Mouse (Mus musculus): ENCODE measurements around the gene Hdac4. TPM values are rescaled to one million over a fixed set of nuclear protein-coding genes. Genes with fewer than 3 reads are reported as not detected.

Hdac4 gene
- polyA plus RNA-seq, 1 experiment: 6.8 TPM

GRCm38 (mm10) chr1:92043989-92044388, 151.5 kb downstream of the Hdac4 start:
- H3K4me1 ChIP-seq (ENCODE audit: control insufficient read depth, insufficient read depth, low read length): peaks cover 37% of the 10 kb centered on the region
- no peak overlapping the region for H3K27ac ChIP-seq (ENCODE audit: insufficient read depth, low read depth, low read length)
- H3K4me3 ChIP-seq (ENCODE audit: insufficient read depth, low read length): no peak overlapping the region
- TF ChIP-seq POLR2A (IDR thresholded peaks at IDR 0.05; ENCODE audit: borderline replicate concordance, low read depth, low read length): no peak
- no peak for TF ChIP-seq CTCF (IDR thresholded peaks at IDR 0.05; ENCODE audit: low read depth, low read length)

GRCm38 (mm10) chr1:92042126-92042525, 153.4 kb downstream of the Hdac4 start:
- TF ChIP-seq CTCF (IDR thresholded peaks at IDR 0.05; ENCODE audit: low read depth, low read length) (no peak), POLR2A (IDR thresholded peaks at IDR 0.05; ENCODE audit: borderline replicate concordance, low read depth, low read length) (no peak)
- H3K4me1 ChIP-seq (ENCODE audit: control insufficient read depth, insufficient read depth, low read length): peaks cover 27% of the 10 kb centered on the region
- H3K4me3 ChIP-seq (ENCODE audit: insufficient read depth, low read length): no peak overlapping the region
- H3K27ac ChIP-seq (ENCODE audit: insufficient read depth, low read depth, low read length): no peak overlapping the region

GRCm38 (mm10) chr1:92041290-92041689, 154.2 kb downstream of the Hdac4 start:
- no peak overlapping the region for H3K27ac ChIP-seq (ENCODE audit: insufficient read depth, low read depth, low read length)
- TF ChIP-seq CTCF (IDR thresholded peaks at IDR 0.05; ENCODE audit: low read depth, low read length) (no peak), POLR2A (IDR thresholded peaks at IDR 0.05; ENCODE audit: borderline replicate concordance, low read depth, low read length) (no peak)
- peaks cover 29% of the 10 kb centered on the region for H3K4me1 ChIP-seq (ENCODE audit: control insufficient read depth, insufficient read depth, low read length)
- no peak overlapping the region for H3K4me3 ChIP-seq (ENCODE audit: insufficient read depth, low read length)

DNA sequence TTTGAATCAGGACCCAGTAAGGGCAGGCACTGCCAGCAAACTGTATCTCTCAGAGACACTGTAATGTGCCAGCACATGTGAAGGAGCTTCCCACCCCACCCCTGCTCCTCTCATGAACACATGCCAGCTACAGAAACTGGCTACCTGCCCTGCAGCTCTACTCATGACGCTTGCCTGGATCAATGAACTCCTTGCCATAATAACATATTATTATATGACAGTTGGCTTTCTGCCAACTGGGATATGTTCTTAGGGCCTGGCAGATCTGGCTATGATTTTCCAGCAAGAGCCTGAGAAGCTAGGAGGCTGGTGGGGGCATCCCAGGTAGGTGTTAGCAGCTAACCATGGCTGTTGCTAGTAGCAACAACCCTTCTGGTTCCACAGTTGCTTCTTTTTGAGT, 156.8 kb downstream of the Hdac4 start:
- Histone ChIP-seq H3K27ac (ENCODE audit: insufficient read depth, low read depth, low read length) (no peak overlapping the region), H3K4me1 (ENCODE audit: control insufficient read depth, insufficient read depth, low read length) (peaks cover 40% of the 10 kb centered on the region), H3K4me3 (ENCODE audit: insufficient read depth, low read length) (no peak overlapping the region)
- TF ChIP-seq CTCF (IDR thresholded peaks at IDR 0.05; ENCODE audit: low read depth, low read length): no peak
- no peak for TF ChIP-seq POLR2A (IDR thresholded peaks at IDR 0.05; ENCODE audit: borderline replicate concordance, low read depth, low read length)

- Histone ChIP-seq H3K4me3 (ENCODE audit: insufficient read depth, low read length) (no peak overlapping the region), H3K4me1 (ENCODE audit: control insufficient read depth, insufficient read depth, low read length) (peaks cover 40% of the 10 kb centered on the region), H3K27ac (ENCODE audit: insufficient read depth, low read depth, low read length) (no peak overlapping the region)
- TF ChIP-seq CTCF (IDR thresholded peaks at IDR 0.05; ENCODE audit: low read depth, low read length) (no peak), POLR2A (IDR thresholded peaks at IDR 0.05; ENCODE audit: borderline replicate concordance, low read depth, low read length) (no peak)
These were observed 158.5 kb downstream of the Hdac4 start for GRCm38 (mm10) chr1:92037039-92037438.

DNA sequence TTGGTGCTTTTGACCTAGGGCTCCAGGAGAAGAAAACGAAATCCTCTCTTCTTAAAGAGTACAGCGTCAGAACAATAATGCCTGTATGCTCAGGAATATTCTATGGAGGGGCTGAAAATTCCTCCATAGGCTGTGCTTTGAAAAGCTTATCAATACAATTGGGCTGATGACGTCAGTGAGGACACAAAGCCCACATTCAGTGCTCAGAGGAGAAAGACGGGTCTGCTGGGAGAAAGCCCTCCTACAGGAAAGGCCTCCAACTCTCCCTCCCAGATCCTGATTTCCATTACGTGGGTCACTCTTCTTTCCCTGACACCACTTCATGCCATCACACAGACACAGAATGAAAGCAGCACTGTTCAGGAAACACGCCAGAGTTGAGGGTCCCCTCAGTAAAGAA, 159.7 kb downstream of the Hdac4 start:
- Histone ChIP-seq H3K4me1 (ENCODE audit: control insufficient read depth, insufficient read depth, low read length) (peaks cover 38% of the 10 kb centered on the region), H3K27ac (ENCODE audit: insufficient read depth, low read depth, low read length) (no peak overlapping the region), H3K4me3 (ENCODE audit: insufficient read depth, low read length) (no peak overlapping the region)
- no peak for TF ChIP-seq CTCF (IDR thresholded peaks at IDR 0.05; ENCODE audit: low read depth, low read length)
- no peak for TF ChIP-seq POLR2A (IDR thresholded peaks at IDR 0.05; ENCODE audit: borderline replicate concordance, low read depth, low read length)

DNA sequence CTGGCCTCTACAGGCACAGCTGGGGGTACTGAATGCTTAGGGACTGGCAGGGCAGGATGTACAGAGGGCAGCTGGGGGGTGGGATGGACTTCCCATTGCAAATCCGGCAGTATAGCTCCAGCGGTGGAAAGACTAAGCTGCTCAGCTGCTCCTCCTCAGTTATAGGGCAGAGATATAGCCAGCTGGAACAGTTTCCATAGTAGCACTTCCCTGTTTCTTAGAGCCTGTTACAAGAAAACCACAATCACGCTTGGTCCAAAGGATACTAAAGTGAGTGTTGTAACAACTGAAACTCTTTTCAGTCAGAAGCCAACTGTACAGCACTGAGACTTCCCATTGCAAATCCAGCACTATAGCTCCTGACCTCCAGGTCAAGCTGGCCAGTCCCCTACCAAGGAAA, 161.3 kb downstream of the Hdac4 start:
- TF ChIP-seq CTCF (IDR thresholded peaks at IDR 0.05; ENCODE audit: low read depth, low read length) (no peak), POLR2A (IDR thresholded peaks at IDR 0.05; ENCODE audit: borderline replicate concordance, low read depth, low read length) (no peak)
- Histone ChIP-seq H3K27ac (ENCODE audit: insufficient read depth, low read depth, low read length) (peak overlapping the region; percentile 55), H3K4me3 (ENCODE audit: insufficient read depth, low read length) (no peak overlapping the region), H3K4me1 (ENCODE audit: control insufficient read depth, insufficient read depth, low read length) (peaks cover 38% of the 10 kb centered on the region)

DNA sequence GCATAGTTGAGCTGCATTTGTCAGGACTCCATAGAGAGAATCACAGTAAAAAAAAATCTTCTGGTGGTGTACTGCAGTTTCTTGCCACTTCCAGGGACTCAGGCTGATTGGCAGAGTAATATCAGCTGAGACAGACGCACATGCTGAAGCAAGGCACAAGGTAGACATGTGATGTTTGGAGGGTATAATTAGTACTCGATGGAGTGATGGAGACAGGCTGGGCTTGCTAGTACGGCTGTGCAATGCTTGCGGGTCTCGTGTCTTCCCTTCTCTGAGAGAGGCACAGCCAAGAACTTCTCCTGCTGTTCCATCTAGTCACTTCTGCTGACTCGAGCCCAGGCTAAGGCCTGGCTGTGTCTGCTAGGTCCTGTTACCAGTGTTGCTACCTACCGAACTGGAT, 162.0 kb downstream of the Hdac4 start:
- TF ChIP-seq POLR2A (IDR thresholded peaks at IDR 0.05; ENCODE audit: borderline replicate concordance, low read depth, low read length): no peak
- no peak for TF ChIP-seq CTCF (IDR thresholded peaks at IDR 0.05; ENCODE audit: low read depth, low read length)
- peaks cover 38% of the 10 kb centered on the region for H3K4me1 ChIP-seq (ENCODE audit: control insufficient read depth, insufficient read depth, low read length)
- no peak overlapping the region for H3K4me3 ChIP-seq (ENCODE audit: insufficient read depth, low read length)
- H3K27ac ChIP-seq (ENCODE audit: insufficient read depth, low read depth, low read length): no peak overlapping the region

DNA sequence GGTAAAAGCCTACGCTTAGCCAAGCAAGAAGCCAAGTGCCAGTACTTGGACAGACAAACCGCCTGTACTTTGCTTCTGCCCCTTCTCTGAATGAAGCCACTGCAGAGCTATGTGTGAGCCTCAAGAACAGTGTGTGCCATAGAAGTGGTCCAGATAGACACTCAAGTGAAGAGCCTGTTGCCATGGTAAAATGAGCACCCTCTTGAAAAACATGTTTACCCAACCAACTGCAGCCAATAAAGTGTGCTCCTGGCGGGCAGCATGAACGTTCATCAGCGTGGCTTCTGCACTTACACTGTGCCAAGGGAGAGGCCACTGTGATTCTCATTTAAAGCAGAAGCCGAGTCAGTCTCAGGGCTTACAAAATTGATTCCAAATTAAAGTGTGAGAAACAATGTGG, 165.0 kb downstream of the Hdac4 start:
- no peak overlapping the region for H3K27ac ChIP-seq (ENCODE audit: insufficient read depth, low read depth, low read length)
- H3K4me3 ChIP-seq (ENCODE audit: insufficient read depth, low read length): no peak overlapping the region
- peaks cover 19% of the 10 kb centered on the region for H3K4me1 ChIP-seq (ENCODE audit: control insufficient read depth, insufficient read depth, low read length)
- no peak for TF ChIP-seq POLR2A (IDR thresholded peaks at IDR 0.05; ENCODE audit: borderline replicate concordance, low read depth, low read length)

DNA sequence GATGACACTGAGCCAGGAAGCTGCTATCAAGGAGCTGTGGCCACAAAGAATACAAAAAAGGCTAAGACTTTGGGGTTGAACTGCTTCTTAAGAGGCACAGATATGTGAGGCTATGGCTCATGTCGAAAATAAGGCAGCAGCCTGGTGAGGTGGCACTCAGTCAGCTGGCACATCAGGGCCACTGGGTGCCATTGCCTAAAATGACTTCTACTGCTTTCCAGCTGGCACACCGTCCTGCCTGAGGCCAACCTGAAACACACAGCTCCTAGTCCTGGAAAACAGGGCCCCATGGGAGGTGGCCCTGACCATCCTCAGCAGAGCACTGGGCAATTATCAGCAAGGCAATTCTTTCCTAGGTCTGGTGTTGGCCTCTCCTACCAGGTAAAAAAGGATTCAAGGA, 167.3 kb downstream of the Hdac4 start:
- Histone ChIP-seq H3K4me3 (ENCODE audit: insufficient read depth, low read length) (no peak overlapping the region), H3K4me1 (ENCODE audit: control insufficient read depth, insufficient read depth, low read length) (no peaks in the 10 kb centered on the region), H3K27ac (ENCODE audit: insufficient read depth, low read depth, low read length) (no peak overlapping the region)
- TF ChIP-seq POLR2A (IDR thresholded peaks at IDR 0.05; ENCODE audit: borderline replicate concordance, low read depth, low read length) (no peak), CTCF (IDR thresholded peaks at IDR 0.05; ENCODE audit: low read depth, low read length) (no peak)

GRCm38 (mm10) chr1:92026351-92026750, 169.1 kb downstream of the Hdac4 start:
- TF ChIP-seq CTCF (IDR thresholded peaks at IDR 0.05; ENCODE audit: low read depth, low read length): no peak
- no peak for TF ChIP-seq POLR2A (IDR thresholded peaks at IDR 0.05; ENCODE audit: borderline replicate concordance, low read depth, low read length)
- no peak overlapping the region for H3K27ac ChIP-seq (ENCODE audit: insufficient read depth, low read depth, low read length)
- no peak overlapping the region for H3K4me3 ChIP-seq (ENCODE audit: insufficient read depth, low read length)
- H3K4me1 ChIP-seq (ENCODE audit: control insufficient read depth, insufficient read depth, low read length): no peaks in the 10 kb centered on the region

Data from bone marrow macrophage, adult 2 months (primary cell).